Mouse (Mus musculus) hindbrain, embryonic 13.5 days (tissue): ENCODE data around the gene Ufsp2. TPM values are rescaled to one million over a fixed set of nuclear protein-coding genes. Genes with fewer than 3 reads are reported as not detected.

Source experiments
- ATAC-seq: fragments of 200-750 bp; cut with Nextera tagmentation; 2 replicates; pipeline ENCODE4 v1.8.0; 2017; ENCODE audit warnings: moderate TSS enrichment; ENCODE audit not compliant: low FRiP score
- H3K27ac ChIP-seq: fragments of 300-500 bp; sonication (generic); 2 replicates; pipeline ENCODE4 v1.5.1; 2015; ENCODE audit warnings: inconsistent platforms, mild to moderate bottlenecking, moderate library complexity
- H3K27me3 ChIP-seq: fragments of 300-500 bp; sonication (generic); 2 replicates; pipeline ENCODE4 v1.6.1; 2015; ENCODE audit warnings: mild to moderate bottlenecking, inconsistent platforms
- H3K36me3 ChIP-seq: fragments of 300-500 bp; sonication (generic); 2 replicates; pipeline ENCODE4 v1.6.1; 2015; ENCODE audit warnings: mild to moderate bottlenecking, inconsistent platforms
- H3K4me1 ChIP-seq: fragments of 300-500 bp; sonication (generic); replicated peaks from 2 replicates; pipeline ENCODE4 v1.6.1; 2015; ENCODE audit warnings: inconsistent platforms
- H3K4me2 ChIP-seq: fragments of 300-500 bp; sonication (generic); 2 replicates; pipeline ENCODE4 v1.6.1; 2015; ENCODE audit warnings: inconsistent platforms, mild to moderate bottlenecking, moderate library complexity
- H3K4me3 ChIP-seq: fragments of 300-500 bp; sonication (generic); 2 replicates; pipeline ENCODE4 v1.5.1; 2015; ENCODE audit warnings: mild to moderate bottlenecking, inconsistent platforms
- H3K9ac ChIP-seq: fragments of 300-500 bp; sonication (generic); 2 replicates; pipeline ENCODE4 v1.6.1; 2015; ENCODE audit warnings: mild to moderate bottlenecking, inconsistent platforms
- H3K9me3 ChIP-seq: fragments of 300-500 bp; sonication (generic); 2 replicates; pipeline ENCODE4 v1.6.1; 2016; ENCODE audit warnings: inconsistent platforms
- WGBS: fragments of 180-500 bp; shearing (Covaris S2); methylation state at CpG from one replicate; pipeline ENCODE4 v1.1.7; 2015; 5-methylcytosine and 5-hydroxymethylcytosine counted together
- polyA plus RNA-seq: library from polyadenylated mRNA; unstranded; fragments of >200 nt; fragmentation: Nextera tagmentation; extraction: Ambion mirVana; gene quantifications from 2 replicates; pipeline ENCODE4 v1.2.1, GENCODE M21; 2015

Gene Ufsp2
- 67.4 and 70.4 TPM in 2 replicates for polyA plus RNA-seq

DNA sequence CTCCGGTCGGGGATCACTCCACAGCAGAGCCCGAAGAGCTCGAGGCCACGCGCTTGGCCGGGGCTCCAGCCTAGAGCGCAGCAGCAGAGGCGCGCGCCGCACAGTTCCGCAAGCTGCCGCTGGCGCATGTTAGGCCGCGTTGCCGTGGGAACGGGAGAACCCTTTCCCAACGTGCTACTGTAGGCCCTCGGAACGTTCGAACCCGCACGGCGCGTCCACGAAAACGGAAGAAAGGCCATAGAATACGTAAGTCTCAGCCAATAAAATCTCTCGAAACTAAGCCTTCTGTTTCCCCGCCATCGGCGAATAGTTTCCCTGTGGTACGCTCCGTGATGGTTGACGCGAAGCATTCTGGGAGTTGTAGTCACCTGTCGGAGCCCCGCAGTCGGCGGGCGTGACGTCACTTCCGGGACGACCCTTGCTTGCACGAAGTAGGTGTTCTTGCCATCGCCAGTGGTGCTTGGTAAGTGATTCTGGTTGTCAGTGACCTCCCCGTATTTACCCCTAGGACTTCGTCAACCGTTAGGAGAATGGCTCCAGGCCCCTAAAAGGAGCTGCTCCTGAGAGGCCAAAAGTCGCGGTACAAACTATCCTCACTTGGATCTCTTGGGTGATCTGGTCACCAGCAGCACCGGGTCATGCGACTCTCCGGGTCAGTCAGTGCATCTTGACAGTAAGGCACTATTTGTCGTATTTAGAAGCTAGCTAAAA, at the start of gene Ufsp2, which contains the start of gene 1700029J07Rik:
TSS of gene Ufsp2 (plus strand) at position 403 of the 711 bp plus-strand sequence.
TSS of gene 1700029J07Rik (minus strand) at position 127 of the 711 bp plus-strand sequence.
- Histone ChIP-seq H3K27ac (peak within 1 kb of the TSS; percentile 88), H3K9me3 (peaks cover 5% of the 10 kb centered on the region; the same call in 1 of the 2 replicates), H3K27me3 (no peaks in the 10 kb centered on the region), H3K4me1 (peaks cover 14% of the 10 kb centered on the region), H3K9ac (peak within 1 kb of the TSS; percentile 77), H3K4me3 (peak within 1 kb of the TSS; percentile 65), H3K36me3 (peaks cover 18% of the 10 kb centered on the region), H3K4me2 (peak within 1 kb of the TSS; percentile 67)
- ATAC-seq = peak; percentile 99
- WGBS = 1% methylated on average over 57 of the region's 57 CpGs

DNA sequence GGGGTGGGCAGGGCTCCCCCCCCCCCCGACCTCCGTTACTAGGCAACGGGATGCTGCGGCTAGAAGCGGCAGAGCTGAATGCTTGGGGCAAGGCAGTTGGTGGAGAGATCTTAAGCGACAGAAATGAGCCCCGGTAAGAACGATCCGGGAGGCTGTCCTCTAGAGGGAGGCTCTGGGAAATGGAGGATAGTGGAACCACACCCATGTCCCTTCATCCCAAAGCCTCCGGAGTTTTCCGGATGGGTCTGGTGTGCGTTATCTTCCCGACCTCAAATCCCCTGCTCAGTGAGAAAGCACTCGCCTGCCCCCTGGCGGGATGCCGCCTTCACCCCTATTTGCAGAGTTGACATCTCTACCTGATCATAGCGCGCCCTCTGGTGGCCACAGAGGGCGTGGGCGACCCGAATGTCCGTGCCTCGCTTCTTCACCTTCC, 40.7 kb upstream of the Ufsp2 start, which contains the start of gene Ccdc110:
TSS of gene Ccdc110 (plus strand) at position 38 of the 433 bp plus-strand sequence.
- Histone ChIP-seq H3K9ac (peak within 1 kb of the TSS; percentile 55; the same call in 1 of the 2 replicates), H3K36me3 (no peaks in the 10 kb centered on the region), H3K27ac (no peak within 1 kb of the TSS), H3K9me3 (0 out of 2 replicates have a peak, but pooled peaks cover 3% of the 10 kb centered on the region), H3K4me3 (peak within 1 kb of the TSS; percentile 41), H3K4me2 (peak within 1 kb of the TSS; percentile 57), H3K27me3 (0 out of 2 replicates have a peak, but pooled peaks cover 2% of the 10 kb centered on the region), H3K4me1 (peaks cover 8% of the 10 kb centered on the region; the same call in 1 of the 2 replicates)
- peak; percentile 92 for ATAC-seq
- 2% methylated on average over 23 of the region's 23 CpGs for WGBS

DNA sequence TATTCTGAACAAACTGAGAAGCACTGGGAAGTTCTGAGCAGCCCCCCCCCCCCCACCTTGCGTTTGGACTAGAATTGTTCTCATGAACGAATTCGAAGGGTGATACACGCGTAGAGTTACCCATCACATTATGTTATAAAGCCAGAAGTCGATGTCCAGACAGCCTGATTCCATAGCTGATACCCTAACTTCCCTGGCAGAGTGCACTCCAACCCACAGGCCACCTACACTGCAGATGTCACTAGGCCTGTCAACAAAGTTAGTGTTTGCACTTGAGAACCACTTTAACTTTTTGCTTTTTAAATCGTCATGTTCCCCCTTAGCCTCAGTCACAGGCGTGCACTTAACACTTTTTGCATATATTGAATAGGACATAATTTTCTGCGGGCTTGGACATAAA, 38.3 kb upstream of the Ufsp2 start:
- peaks cover 8% of the 10 kb centered on the region; the same call in 1 of the 2 replicates for H3K4me1 ChIP-seq
- H3K36me3 ChIP-seq = no peaks in the 10 kb centered on the region
- H3K27ac ChIP-seq = no peak overlapping the region
- no peaks in the 10 kb centered on the region for H3K9me3 ChIP-seq
- ATAC-seq = no peak
- H3K4me3 ChIP-seq = no peak overlapping the region
- 0 out of 2 replicates have a peak, but pooled peaks cover 2% of the 10 kb centered on the region for H3K27me3 ChIP-seq
- H3K9ac ChIP-seq = no peak overlapping the region
- H3K4me2 ChIP-seq = no peak overlapping the region
- WGBS = 89% methylated on average over 9 of the region's 9 CpGs

DNA sequence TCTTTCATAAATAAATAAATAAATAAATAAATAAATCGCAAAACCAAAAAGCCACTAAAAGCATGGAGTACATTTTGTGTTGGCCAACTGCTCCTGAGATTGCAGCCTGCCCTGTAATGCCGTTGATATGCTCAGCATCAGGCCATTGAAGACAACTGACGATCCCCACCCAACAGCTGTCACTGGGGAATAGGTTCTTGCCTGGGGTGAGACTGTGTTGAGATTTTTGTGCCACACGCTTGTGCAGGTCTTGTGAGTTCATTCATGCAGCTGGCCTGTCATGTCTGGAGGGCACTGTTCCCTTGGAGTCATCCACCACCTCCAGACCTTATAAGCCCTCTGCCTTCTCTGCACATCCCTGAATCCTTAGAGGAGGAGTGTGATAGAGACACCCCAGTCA, 29.0 kb upstream of the Ufsp2 start:
- Histone ChIP-seq H3K4me1 (no peaks in the 10 kb centered on the region), H3K9ac (no peak overlapping the region), H3K27me3 (no peaks in the 10 kb centered on the region), H3K9me3 (no peaks in the 10 kb centered on the region), H3K4me3 (no peak overlapping the region), H3K36me3 (no peaks in the 10 kb centered on the region), H3K4me2 (no peak overlapping the region), H3K27ac (no peak overlapping the region)
- no peak for ATAC-seq
- 91% methylated on average over 4 of the region's 4 CpGs for WGBS

DNA sequence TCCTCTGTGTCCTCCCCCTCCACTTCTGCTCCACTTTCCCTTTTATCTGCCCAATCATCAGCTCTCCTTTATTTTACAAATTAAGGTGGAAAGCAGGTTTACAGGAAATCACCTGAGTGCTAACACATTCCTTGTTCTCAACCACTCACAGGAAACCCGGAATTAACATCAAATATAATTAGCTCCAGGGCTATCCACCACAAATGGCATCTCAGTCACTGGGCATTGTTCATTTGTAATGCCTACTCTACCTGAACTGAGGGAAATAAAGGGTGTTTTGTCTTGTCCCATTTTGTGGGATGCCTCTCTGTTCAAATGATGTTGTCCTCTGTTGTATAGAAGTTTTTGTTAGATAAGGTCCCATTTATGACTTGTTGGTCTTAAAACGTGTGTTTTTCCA, 24.7 kb upstream of the Ufsp2 start:
- H3K9me3 ChIP-seq = no peaks in the 10 kb centered on the region
- H3K36me3 ChIP-seq = no peaks in the 10 kb centered on the region
- H3K9ac ChIP-seq = no peak overlapping the region
- no peak for ATAC-seq
- H3K4me1 ChIP-seq = no peaks in the 10 kb centered on the region
- no peak overlapping the region for H3K4me3 ChIP-seq
- H3K27me3 ChIP-seq = no peaks in the 10 kb centered on the region
- WGBS = 61% methylated on average over 2 of the region's 2 CpGs
- no peak overlapping the region for H3K4me2 ChIP-seq
- no peak overlapping the region for H3K27ac ChIP-seq

DNA sequence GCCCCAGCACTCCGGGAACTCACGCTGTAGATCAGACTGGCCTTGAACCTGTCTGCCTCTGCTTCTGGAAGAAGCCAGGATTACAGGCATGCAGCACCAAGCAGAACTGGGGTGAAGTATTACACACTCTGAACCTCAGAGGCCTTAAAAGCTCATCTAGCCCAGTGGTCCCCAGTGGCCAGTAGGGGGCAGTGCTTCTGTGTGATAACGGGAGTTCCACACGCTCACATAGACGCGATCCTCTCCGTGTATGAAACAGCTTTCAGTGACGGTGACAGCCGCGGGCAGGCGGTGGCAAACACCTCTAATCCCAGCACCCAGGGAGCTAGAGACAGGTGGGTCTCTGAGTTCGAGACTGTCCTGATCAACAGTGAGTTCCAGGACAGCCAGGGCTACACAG, 4.4 kb upstream of the Ufsp2 start:
- Histone ChIP-seq H3K27ac (no peak overlapping the region), H3K9ac (no peak overlapping the region), H3K36me3 (peaks cover 5% of the 10 kb centered on the region; the same call in 1 of the 2 replicates), H3K4me3 (no peak overlapping the region), H3K4me1 (peaks cover 9% of the 10 kb centered on the region), H3K27me3 (no peaks in the 10 kb centered on the region), H3K4me2 (no peak overlapping the region), H3K9me3 (peaks cover 5% of the 10 kb centered on the region; the same call in 1 of the 2 replicates)
- 97% methylated on average over 12 of the region's 12 CpGs for WGBS
- ATAC-seq = no peak

DNA sequence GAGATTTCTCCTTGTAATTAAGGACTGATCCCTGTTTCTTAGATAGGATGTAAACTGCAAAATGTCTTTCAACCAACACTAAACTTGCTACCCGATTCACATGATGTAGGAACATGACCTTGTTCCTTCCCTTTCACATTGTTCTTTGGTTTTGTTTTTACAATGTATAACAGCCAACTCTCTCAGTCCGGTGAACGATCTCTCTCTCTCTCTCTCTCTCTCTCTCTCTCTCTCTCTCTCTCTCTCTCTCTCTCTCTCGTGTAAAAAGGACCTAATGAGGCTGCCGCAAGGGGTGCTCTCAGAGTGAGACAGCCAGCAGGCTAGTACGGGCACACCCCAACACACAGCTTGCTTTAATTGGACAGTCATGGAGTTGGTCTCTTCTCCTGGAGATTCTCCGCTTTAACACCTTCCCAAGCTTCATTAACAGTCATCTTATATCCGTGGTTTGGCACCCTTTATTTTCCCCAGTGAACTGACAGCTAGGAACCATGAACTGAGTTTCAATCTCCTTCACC, 1.3 kb upstream of the Ufsp2 start:
- H3K4me1 ChIP-seq = peaks cover 14% of the 10 kb centered on the region
- peaks cover 15% of the 10 kb centered on the region for H3K36me3 ChIP-seq
- H3K4me3 ChIP-seq = 0 out of 2 replicates have a peak overlapping the region, but pooled peaks have one; percentile 65
- no peaks in the 10 kb centered on the region for H3K27me3 ChIP-seq
- peak overlapping the region; percentile 76; the same call in 1 of the 2 replicates for H3K9ac ChIP-seq
- 0 out of 2 replicates have a peak overlapping the region, but pooled peaks have one; percentile 67 for H3K4me2 ChIP-seq
- peaks cover 5% of the 10 kb centered on the region; the same call in 1 of the 2 replicates for H3K9me3 ChIP-seq
- 75% methylated on average over 8 of the region's 8 CpGs for WGBS
- ATAC-seq = no peak
- H3K27ac ChIP-seq = no peak overlapping the region

DNA sequence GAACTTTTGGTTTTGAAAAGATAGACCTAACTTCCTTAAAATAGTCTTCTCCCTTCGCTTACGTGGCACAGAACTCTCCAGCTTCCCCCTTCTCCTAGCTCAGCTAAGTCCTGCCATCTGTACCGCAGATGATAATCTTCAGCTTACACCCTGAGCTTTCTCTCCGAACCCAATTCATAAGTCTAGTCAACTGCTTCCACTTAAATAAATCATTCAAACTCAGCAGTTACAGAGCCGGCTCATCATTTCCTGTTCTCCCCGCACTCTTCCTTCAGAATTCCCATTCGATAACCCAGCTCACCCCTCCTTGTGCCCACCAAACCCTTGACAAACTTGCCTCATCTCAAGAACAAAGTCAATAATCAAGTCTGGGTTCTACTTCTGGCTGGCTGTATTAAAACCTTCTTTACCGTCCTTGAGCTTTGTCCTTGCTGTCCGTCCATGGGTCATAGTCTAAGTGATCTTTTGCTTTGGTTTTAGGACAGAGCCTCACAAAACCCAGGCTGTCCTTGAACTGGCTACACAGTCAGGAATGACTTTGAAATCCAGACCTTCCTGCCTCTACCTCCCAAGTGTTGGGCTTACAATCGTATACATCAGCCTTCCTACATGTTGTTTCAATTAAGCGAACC, 625 bp downstream of the Ufsp2 start:
- WGBS = 84% methylated on average over 11 of the region's 11 CpGs
- H3K27me3 ChIP-seq = no peaks in the 10 kb centered on the region

DNA sequence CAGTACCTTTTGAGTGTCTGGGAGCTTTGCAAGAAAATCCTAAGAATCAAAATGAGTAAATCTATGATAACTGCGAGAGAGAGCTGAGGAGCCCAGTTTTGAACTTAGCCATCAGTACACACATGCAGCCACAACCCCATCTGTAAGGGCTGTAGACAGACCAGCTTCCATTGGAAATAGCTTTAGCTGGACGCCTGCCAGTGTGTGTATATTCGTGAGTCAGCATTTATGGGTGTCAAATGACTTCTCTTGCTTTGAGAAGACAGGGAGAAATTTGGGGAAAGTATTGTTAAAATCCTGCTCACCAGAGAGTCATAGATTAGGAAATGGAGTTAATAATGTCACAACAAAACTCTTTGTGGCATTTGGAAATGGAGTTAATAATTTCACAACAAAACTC, 11.3 kb downstream of the Ufsp2 start:
- no peak overlapping the region for H3K4me3 ChIP-seq
- H3K9me3 ChIP-seq = no peaks in the 10 kb centered on the region
- peaks cover 35% of the 10 kb centered on the region for H3K36me3 ChIP-seq
- no peaks in the 10 kb centered on the region for H3K27me3 ChIP-seq
- no peak overlapping the region for H3K27ac ChIP-seq
- no peak for ATAC-seq
- H3K4me2 ChIP-seq = no peak overlapping the region
- 85% methylated on average over 3 of the region's 3 CpGs for WGBS
- H3K9ac ChIP-seq = no peak overlapping the region
- H3K4me1 ChIP-seq = no peaks in the 10 kb centered on the region

More for the DNA sequence above, 625 bp downstream of the Ufsp2 start:
- peak overlapping the region; percentile 77 for H3K9ac ChIP-seq
- peak overlapping the region; percentile 67 for H3K4me2 ChIP-seq
- H3K4me1 ChIP-seq = peaks cover 14% of the 10 kb centered on the region
- H3K4me3 ChIP-seq = peak overlapping the region; percentile 65
- H3K36me3 ChIP-seq = peaks cover 19% of the 10 kb centered on the region
- peaks cover under 1% of the 10 kb centered on the region; the same call in 1 of the 2 replicates for H3K9me3 ChIP-seq
- H3K27ac ChIP-seq = no peak overlapping the region
- peak; percentile 9 for ATAC-seq

DNA sequence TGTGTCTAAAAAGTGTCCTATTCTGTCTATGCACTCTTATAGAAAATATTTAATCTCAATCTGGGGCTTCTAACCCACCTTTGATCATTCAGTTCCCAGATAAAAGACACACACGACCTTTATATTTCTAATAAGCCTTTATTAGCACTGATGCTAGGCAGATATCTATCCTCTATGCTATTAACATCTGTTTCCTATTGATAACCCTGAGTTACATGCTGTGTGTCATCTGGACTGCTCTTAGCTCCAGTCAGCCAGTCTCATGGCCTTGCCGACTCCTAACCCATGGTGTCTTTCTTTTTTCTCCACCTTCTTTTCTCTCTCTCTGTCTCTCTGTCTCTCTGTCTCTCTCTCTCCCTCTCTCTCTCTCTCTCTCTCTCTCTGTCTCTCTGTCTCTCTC, 12.9 kb downstream of the Ufsp2 start:
- Histone ChIP-seq H3K4me2 (no peak overlapping the region), H3K9ac (no peak overlapping the region), H3K27ac (no peak overlapping the region), H3K27me3 (no peaks in the 10 kb centered on the region), H3K4me3 (no peak overlapping the region), H3K4me1 (no peaks in the 10 kb centered on the region), H3K9me3 (no peaks in the 10 kb centered on the region), H3K36me3 (peaks cover 22% of the 10 kb centered on the region)
- 61% methylated on average over 2 of the region's 2 CpGs for WGBS
- ATAC-seq = no peak

DNA sequence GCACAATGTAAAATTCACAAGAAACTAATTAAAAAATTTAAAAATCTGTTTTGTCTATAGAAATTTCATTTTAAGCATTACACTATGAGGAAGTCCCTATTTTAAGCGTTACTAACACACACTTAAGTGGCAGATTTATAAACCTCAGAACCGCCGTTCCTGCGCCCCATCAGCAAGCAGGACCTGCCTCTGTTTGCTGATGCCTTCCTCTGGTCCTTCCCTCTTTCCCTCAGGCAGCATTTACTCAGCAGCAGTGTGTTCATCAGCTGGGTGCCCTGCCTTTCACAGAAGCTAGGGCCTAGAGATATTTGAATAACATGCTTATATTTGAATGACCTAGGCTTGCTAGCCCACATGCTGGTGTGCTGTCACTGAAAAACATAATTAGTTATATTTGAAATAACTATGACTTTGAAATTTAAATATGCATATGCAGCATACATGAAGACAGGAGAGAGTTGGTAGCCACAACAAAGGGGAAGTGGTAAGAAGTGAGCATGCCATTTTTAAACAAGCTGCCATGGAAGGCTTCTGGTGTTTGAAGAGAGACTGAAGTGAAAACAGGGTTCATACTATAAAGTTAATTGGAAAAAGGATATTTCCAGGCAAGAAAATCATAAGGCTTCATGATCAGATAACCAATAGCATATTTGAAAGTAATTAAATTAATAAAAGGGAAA, 15.4 kb downstream of the Ufsp2 start:
- H3K4me2 ChIP-seq = no peak overlapping the region
- no peak for ATAC-seq
- no peaks in the 10 kb centered on the region for H3K4me1 ChIP-seq
- H3K4me3 ChIP-seq = no peak overlapping the region
- H3K27me3 ChIP-seq = no peaks in the 10 kb centered on the region
- H3K9ac ChIP-seq = no peak overlapping the region
- no peak overlapping the region for H3K27ac ChIP-seq
- no peaks in the 10 kb centered on the region for H3K9me3 ChIP-seq
- 95% methylated on average over 4 of the region's 4 CpGs for WGBS
- H3K36me3 ChIP-seq = peaks cover 24% of the 10 kb centered on the region

DNA sequence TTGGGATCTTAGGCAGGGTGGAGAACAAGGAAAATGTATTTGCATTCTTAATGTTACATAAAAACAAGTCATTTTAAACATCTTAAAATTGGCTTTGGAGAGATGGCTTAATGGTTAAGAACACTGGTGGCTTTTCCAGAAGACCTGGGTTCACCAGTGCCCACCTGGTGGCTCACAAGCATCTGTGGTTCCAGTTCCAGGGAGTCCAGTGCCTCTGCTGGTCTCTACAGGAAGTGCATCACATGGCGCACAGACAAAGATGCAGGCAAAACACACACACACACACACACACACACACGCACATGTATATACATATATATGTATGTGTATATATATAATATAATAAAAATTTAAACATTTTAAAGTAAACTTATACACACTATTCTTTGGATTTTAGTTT, 18.8 kb downstream of the Ufsp2 start:
- no peaks in the 10 kb centered on the region for H3K9me3 ChIP-seq
- H3K4me2 ChIP-seq = no peak overlapping the region
- no peak overlapping the region for H3K4me3 ChIP-seq
- no peak overlapping the region for H3K27ac ChIP-seq
- peaks cover 2% of the 10 kb centered on the region; the same call in 1 of the 2 replicates for H3K4me1 ChIP-seq
- no peak overlapping the region for H3K9ac ChIP-seq
- peaks cover 29% of the 10 kb centered on the region for H3K36me3 ChIP-seq
- H3K27me3 ChIP-seq = no peaks in the 10 kb centered on the region
- ATAC-seq = no peak
- 93% methylated on average over 2 of the region's 2 CpGs for WGBS
